Mouse (Mus musculus) limb, embryonic 10.5 days (tissue): ENCODE data around the gene Nup188. TPM values are rescaled to one million over a fixed set of nuclear protein-coding genes. Genes with fewer than 3 reads are reported as not detected.

Experiments
- DNase-seq: peaks from one replicate; pipeline ENCODE4 v3.0.0-alpha.2; 2017; ENCODE audit warnings: low spot score
- H3K27ac ChIP-seq: fragments of 300-500 bp; sonication (generic); 2 replicates; pipeline ENCODE4 v1.5.1; 2016; ENCODE audit warnings: mild to moderate bottlenecking
- H3K27me3 ChIP-seq: fragments of 300-500 bp; sonication (generic); 2 replicates; pipeline ENCODE4 v1.6.1; 2016; ENCODE audit warnings: low read depth, mild to moderate bottlenecking; ENCODE audit not compliant: poor library complexity, severe bottlenecking
- H3K36me3 ChIP-seq: fragments of 300-500 bp; sonication (generic); 2 replicates; pipeline ENCODE4 v1.6.1; 2016; ENCODE audit warnings: mild to moderate bottlenecking, moderate library complexity
- H3K4me1 ChIP-seq: fragments of 300-500 bp; sonication (generic); 2 replicates; pipeline ENCODE4 v1.6.1; 2016
- H3K4me3 ChIP-seq: fragments of 300-500 bp; sonication (generic); 2 replicates; pipeline ENCODE4 v1.5.1; 2016; ENCODE audit warnings: mild to moderate bottlenecking, moderate library complexity
- H3K9me3 ChIP-seq: fragments of 300-500 bp; sonication (generic); replicated peaks from 2 replicates; pipeline ENCODE4 v1.6.1; 2016; ENCODE audit warnings: mild to moderate bottlenecking
- WGBS: fragments of 180-500 bp; shearing (Covaris S2); methylation state at CpG from one replicate; pipeline ENCODE4 v1.1.7; 2016; 5-methylcytosine and 5-hydroxymethylcytosine counted together
- polyA plus RNA-seq: library from polyadenylated mRNA; unstranded; fragments of >200 nt; fragmentation: Nextera tagmentation; extraction: Ambion mirVana; gene quantifications from 2 replicates; pipeline ENCODE4 v1.2.1, GENCODE M21; 2016

The Nup188 gene
- polyA plus RNA-seq, 1 experiment from 2014 or later, result 74.4 TPM

DNA sequence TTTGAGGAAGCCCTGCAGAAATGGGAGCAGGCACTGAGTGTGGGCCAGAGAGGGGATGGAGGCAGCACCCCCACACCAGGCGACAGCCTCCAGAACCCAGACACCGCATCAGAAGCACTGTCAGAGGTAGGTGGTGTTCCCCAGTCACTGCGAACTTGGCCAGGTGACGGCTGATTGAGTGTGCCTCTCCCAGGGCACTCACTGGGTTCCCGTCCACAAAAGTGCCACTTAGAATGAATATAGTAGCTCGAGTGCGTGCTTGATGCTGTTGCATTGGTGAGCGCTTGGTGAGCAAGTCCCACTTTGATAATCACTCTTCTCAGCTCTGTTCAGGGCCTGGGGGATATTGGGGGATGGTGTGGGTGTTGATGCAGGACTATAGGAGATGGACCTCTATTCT, 85.3 kb downstream of the Nup188 start:
- H3K4me3 ChIP-seq, result no peak overlapping the region
- no peaks in the 10 kb centered on the region for H3K9me3 ChIP-seq
- peaks cover 98% of the 10 kb centered on the region for H3K36me3 ChIP-seq
- H3K27me3 ChIP-seq, result no peaks in the 10 kb centered on the region
- no peak overlapping the region for H3K27ac ChIP-seq
- H3K4me1 ChIP-seq, result no peaks in the 10 kb centered on the region
- no peak for DNase-seq
- WGBS, result 96% methylated on average over 8 of the region's 8 CpGs

DNA sequence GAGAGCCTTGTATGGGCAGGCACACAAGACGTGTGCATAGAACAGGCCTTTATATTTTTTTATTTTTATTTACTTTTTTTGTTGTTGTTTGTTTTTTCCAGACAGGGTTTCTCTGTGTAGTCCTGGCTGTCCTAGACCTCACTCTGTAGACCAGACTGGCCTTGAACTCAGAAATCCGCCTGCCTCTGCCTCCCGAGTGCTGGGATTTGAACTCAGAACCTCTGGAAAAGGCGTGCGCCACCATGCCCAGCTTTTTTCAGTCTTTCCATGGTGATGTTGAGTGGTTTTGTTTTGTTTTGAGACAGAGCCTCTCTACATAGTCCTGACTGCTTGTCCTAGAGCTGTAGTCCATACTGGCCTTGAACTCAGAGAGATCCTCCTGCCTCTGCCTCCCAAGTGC, 86.5 kb downstream of the Nup188 start:
- no peaks in the 10 kb centered on the region for H3K4me1 ChIP-seq
- H3K27ac ChIP-seq, result no peak overlapping the region
- H3K36me3 ChIP-seq, result peaks cover 98% of the 10 kb centered on the region
- no peaks in the 10 kb centered on the region for H3K27me3 ChIP-seq
- H3K9me3 ChIP-seq, result no peaks in the 10 kb centered on the region
- 95% methylated on average over 5 of the region's 5 CpGs for WGBS
- DNase-seq, result no peak
- no peak overlapping the region for H3K4me3 ChIP-seq

DNA sequence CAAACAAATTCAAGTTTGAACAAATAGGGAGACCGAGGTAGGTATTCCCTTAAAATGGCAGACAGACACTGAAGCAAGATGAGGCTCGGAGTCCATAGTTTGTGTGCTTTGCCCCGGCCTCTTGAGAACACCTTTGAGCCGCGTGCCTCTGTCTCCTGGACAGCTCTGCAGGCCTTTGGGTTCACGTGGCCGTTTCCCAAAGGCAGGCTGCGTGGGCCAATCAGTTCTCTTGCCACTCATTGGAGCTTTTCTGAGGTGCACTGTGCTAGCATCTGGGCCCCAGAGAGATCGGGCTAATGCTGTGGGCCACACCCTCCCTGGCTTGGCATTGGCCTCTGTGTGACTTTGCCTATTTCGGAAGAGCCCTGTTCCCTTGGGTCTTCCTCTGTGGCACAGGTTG, 89.7 kb downstream of the Nup188 start:
- no peaks in the 10 kb centered on the region for H3K9me3 ChIP-seq
- H3K36me3 ChIP-seq, result peaks cover 98% of the 10 kb centered on the region
- WGBS, result 93% methylated on average over 10 of the region's 10 CpGs
- H3K4me3 ChIP-seq, result no peak overlapping the region
- H3K27me3 ChIP-seq, result no peaks in the 10 kb centered on the region
- no peak for DNase-seq
- no peak overlapping the region for H3K27ac ChIP-seq
- H3K4me1 ChIP-seq, result no peaks in the 10 kb centered on the region

DNA sequence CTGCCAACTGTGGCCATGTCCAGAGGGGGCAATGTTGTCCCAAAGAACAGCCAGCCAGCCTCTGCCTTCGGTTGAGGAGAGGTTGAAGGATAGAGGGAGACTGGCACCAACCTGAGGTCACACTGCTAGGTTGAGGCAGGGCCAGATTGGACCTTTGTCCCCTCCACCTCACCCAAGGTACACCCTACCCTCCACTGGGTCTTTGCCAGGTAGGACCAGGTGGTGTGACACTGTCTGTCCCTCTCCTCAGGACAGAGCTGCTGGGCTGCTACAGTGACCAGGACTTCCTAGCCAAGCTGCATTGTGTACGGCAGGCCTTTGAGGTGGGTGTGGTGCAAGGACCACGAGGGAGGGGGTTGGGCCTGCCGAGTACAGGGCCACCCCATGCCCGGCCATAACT, 91.5 kb downstream of the Nup188 start:
- DNase-seq, result no peak
- no peaks in the 10 kb centered on the region for H3K9me3 ChIP-seq
- 84% methylated on average over 5 of the region's 5 CpGs for WGBS
- peaks cover 98% of the 10 kb centered on the region for H3K36me3 ChIP-seq
- no peak overlapping the region for H3K4me3 ChIP-seq
- H3K27me3 ChIP-seq, result no peaks in the 10 kb centered on the region
- H3K27ac ChIP-seq, result no peak overlapping the region
- H3K4me1 ChIP-seq, result no peaks in the 10 kb centered on the region

DNA sequence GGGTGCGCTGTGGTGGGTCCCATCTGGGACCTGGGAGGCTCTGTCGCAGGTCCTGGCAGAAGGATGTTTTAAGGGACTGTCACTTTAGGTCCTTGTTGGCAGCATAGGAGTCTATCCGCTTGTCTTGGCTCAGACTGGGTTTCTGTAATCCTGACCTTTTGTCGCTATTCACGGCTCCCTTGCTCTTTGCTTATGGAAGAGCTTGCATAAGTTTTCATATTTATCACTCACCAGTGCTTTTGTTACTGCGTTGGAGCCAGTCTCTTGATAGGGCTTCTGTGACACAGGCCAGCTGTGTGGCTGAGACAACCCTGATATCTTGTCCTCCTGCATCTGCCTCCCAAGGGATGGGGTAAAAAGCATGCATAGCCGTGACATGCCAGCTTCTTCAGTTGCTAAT, 93.1 kb downstream of the Nup188 start:
- Histone ChIP-seq H3K4me3 (no peak overlapping the region), H3K36me3 (peaks cover 98% of the 10 kb centered on the region), H3K27ac (no peak overlapping the region), H3K27me3 (no peaks in the 10 kb centered on the region), H3K9me3 (no peaks in the 10 kb centered on the region), H3K4me1 (no peaks in the 10 kb centered on the region)
- no peak for DNase-seq
- 93% methylated on average over 7 of the region's 7 CpGs for WGBS

DNA sequence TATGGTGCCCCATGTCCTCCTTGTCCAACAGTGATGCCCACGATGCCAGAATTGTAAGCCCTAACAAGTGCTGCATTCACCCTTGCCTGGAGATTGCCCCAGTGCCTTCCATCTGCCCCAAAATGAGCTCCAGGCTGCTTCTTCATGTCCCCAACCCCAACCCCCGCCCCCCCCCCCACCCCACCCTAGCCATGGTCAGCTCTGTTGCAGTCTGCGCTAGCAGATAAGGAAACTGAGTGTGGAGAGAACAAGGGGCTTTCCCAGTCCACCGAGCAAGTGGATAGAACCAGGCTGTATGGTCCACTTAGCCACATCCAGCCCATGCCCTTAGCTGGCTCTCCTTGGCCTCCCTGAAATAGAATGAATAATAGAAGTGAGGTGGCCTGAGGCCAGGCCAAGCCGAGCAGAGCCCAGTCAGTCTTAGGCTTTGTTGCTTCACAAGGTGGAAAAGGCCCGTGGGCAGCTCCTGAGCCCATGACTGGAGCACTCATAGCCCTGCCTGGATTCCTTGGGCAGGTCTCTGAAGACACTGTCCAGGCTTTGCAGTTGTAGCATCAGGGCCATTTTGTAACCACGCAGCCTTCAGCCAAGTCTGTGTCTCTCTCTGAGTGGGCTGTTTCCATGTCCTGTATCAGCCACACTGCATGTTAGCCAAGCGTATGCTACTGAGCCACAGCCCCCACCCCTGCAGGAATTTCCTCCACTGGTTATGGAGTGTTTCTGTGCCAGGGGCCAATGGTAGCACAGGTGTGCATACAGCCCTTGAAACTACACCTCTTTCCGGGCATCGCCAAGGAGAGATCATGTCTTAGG, 94.6 kb downstream of the Nup188 start:
- Histone ChIP-seq H3K4me3 (no peak overlapping the region), H3K27me3 (no peaks in the 10 kb centered on the region), H3K4me1 (no peaks in the 10 kb centered on the region), H3K36me3 (peaks cover 100% of the 10 kb centered on the region), H3K27ac (peak overlapping the region; percentile 33; the same call in 1 of the 2 replicates), H3K9me3 (no peaks in the 10 kb centered on the region)
- no peak for DNase-seq
- WGBS, result 93% methylated on average over 10 of the region's 10 CpGs

DNA sequence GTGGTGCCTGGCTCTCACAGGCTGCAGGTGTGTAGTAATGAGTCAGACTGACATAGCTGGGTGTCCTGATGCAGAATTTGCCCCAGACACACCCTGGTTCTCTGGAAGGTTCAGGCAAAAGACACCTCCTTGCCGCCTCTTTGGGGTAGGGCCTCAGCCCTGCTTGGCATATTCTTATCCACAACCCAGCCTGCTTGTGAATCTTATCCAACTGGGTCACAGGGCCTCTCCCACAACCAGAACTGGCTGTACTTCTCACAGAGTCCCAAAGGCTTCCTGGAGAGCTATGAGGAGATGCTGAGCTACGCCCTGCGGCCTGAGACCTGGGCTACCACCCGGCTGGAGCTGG, 95.2 kb downstream of the Nup188 start:
- Histone ChIP-seq H3K9me3 (no peaks in the 10 kb centered on the region), H3K27ac (no peak overlapping the region), H3K27me3 (no peaks in the 10 kb centered on the region), H3K36me3 (peaks cover 95% of the 10 kb centered on the region), H3K4me1 (no peaks in the 10 kb centered on the region), H3K4me3 (no peak overlapping the region)
- no peak for DNase-seq
- WGBS, result 95% methylated on average over 4 of the region's 4 CpGs

DNA sequence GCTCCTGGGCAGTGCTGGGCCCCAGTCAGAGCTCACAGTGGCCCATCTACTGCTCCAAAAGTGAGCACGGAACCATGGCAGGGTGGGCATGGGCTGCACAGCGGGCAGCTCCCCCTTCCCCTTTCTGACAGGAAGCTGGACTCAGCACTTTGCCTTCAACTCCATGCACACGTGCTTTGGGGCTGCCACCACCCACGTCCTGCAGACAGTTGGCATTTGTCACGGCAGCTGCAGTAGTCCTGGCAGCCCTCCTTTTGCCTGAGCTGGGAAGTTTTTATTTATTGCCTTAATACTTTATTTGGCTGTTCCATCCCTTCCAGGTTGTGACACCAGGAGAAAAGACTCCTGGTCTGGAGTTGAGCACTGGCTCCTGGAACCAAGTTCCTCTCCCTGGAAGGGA, 98.6 kb downstream of the Nup188 start:
- DNase-seq, result no peak
- 90% methylated on average over 5 of the region's 5 CpGs for WGBS
- Histone ChIP-seq H3K4me1 (no peaks in the 10 kb centered on the region), H3K27me3 (no peaks in the 10 kb centered on the region), H3K9me3 (no peaks in the 10 kb centered on the region), H3K36me3 (peaks cover 60% of the 10 kb centered on the region), H3K27ac (no peak overlapping the region), H3K4me3 (no peak overlapping the region)

DNA sequence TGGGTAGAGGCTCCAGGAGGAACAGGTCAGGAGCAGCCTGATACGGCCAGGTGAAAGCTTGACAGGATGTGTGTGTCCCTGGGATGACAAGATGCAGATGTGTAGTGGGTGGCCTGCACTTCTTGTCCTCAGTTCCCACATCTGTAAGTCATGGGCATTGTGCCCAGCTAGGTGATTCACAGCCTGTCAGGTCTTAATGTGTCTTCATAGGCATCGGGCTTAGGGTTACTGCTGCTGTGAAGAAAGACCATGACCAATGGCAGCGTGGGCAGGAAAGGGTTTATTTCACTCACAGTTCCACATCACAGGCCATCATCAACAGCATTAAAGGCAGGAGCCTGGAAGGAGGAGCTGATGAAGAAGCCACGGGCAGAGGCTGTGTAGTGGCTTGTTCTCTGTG, 99.4 kb downstream of the Nup188 start:
- Histone ChIP-seq H3K4me1 (no peaks in the 10 kb centered on the region), H3K36me3 (peaks cover 52% of the 10 kb centered on the region), H3K9me3 (no peaks in the 10 kb centered on the region), H3K27ac (no peak overlapping the region), H3K27me3 (no peaks in the 10 kb centered on the region), H3K4me3 (no peak overlapping the region)
- no peak for DNase-seq
- 92% methylated on average over 4 of the region's 4 CpGs for WGBS

DNA sequence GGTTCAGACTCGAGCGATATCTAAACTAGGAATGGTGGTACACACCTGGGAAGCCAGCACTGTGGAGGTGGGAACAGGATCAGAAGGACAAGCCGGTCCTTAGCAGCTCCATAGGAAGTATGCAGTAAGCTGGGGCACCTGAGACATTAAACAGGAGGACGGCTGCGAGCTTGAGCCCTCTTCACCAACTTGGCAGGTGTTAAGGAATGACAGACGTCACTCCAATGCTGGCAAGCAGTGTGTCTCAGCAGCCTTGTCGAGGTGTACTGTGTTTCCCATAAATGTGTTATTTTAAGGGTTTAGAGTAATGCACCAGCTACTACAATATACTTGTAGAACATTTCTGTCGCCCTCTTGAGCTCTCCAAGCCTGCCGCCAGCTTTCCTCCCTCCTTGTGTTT, 100.7 kb downstream of the Nup188 start:
- no peak for DNase-seq
- Histone ChIP-seq H3K4me3 (no peak overlapping the region), H3K27me3 (no peaks in the 10 kb centered on the region), H3K4me1 (peaks cover 3% of the 10 kb centered on the region; the same call in 1 of the 2 replicates), H3K36me3 (peaks cover 39% of the 10 kb centered on the region), H3K9me3 (no peaks in the 10 kb centered on the region), H3K27ac (no peak overlapping the region)
- WGBS, result 87% methylated on average over 9 of the region's 9 CpGs

DNA sequence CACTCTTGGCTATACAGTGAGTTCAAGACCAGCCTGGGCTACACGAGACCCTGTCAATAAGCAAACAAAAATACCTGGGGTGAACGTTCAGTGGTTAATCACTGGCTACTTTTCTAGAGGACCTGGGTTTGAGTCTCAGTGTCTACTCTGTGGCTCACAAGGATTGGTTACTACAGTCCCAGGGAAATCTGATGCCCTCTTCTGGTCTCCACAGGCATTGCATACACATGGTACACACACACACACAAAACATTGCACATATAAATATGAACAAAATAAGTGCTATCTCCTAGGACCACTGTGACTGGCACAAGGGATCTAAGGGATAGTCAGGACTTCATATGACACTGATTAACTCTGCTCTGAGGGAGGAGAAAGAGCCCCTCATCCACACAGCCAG, 102.8 kb downstream of the Nup188 start:
- 89% methylated on average over 2 of the region's 2 CpGs for WGBS
- H3K9me3 ChIP-seq, result no peaks in the 10 kb centered on the region
- H3K4me1 ChIP-seq, result peaks cover 14% of the 10 kb centered on the region

DNA sequence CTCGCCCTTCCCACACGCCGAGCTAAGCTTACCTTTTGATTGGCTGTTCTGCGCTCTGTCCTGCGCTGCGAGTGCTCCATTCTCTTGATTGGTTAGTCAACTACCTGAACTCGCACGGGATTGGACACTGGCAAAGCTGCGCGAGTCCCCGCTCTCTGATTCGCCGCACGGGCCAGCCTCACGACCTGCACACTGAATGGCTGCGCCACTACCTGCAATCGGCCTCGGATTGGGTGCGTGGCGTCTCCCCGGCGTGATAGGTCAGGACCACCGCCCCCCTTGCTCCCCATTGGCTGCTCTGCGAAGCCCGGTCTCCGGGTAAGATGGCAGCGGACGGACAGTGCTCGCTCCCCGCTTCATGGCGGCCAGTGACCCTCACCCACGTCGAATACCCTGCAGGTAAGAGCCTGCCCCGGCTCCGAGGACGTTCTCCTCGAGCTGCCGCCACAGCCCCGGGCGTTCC, 105.9 kb downstream of the Nup188 start, which contains the start of gene Dolpp1:
Gene Dolpp1 (plus strand): TSS at position 141 of the 463 bp plus-strand sequence.
- H3K9me3 ChIP-seq, result no peaks in the 10 kb centered on the region
- peak within 1 kb of the TSS; percentile 85 for H3K27ac ChIP-seq
- H3K4me3 ChIP-seq, result peak within 1 kb of the TSS; percentile 80
- DNase-seq, result peak; percentile 97
- peaks cover 21% of the 10 kb centered on the region for H3K36me3 ChIP-seq
- WGBS, result under 1% methylated on average over 40 of the region's 40 CpGs
- H3K4me1 ChIP-seq, result peaks cover 20% of the 10 kb centered on the region
- no peaks in the 10 kb centered on the region for H3K27me3 ChIP-seq

More for the DNA sequence above, 102.8 kb downstream of the Nup188 start:
- Histone ChIP-seq H3K27ac (no peak overlapping the region), H3K27me3 (no peaks in the 10 kb centered on the region), H3K4me3 (no peak overlapping the region), H3K36me3 (peaks cover 18% of the 10 kb centered on the region)
- no peak for DNase-seq

DNA sequence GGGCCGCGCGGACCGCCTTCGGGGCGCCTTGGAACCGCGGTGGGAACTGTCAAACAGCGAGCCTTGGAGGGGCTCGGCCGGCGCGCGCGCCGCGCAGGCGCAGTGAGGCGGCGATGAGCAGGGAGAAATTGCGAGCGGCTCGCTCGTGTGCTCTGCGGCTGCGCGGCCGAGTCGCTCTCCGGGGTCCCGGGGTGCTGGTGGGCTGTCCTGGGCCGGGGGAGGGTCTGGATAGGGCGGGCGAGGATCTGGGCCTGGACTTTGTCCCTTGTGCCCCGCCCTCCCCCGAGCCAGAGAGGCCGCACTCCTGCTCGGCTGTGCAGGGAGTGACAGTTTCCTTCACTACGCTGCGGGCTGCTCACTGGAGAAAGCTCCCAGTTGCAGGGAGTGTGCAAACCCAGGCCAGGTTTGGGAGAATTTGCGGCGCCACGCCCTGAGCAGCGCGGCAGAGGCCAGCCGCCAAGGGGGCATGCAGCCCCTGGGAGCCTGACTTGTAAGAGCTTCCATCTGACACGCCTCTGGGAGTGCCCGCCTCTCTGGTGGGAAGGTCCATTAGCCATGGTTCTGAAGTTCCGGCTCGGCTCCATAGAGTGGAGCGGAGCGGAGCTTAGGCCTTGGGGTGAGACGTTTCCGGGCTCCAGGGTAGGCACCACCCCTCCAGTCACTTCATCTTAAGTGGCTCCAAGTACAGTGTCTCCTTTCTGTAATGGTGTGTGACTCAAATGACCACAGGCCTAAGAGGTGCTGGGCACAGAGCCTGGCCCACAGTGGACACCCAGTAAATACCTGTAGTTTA, 106.6 kb downstream of the Nup188 start:
- no peaks in the 10 kb centered on the region for H3K27me3 ChIP-seq
- peak overlapping the region; percentile 80 for H3K4me3 ChIP-seq
- no peaks in the 10 kb centered on the region for H3K9me3 ChIP-seq
- peak; percentile 92 for DNase-seq
- H3K36me3 ChIP-seq, result peaks cover 27% of the 10 kb centered on the region
- WGBS, result 1% methylated on average over 54 of the region's 54 CpGs
- H3K27ac ChIP-seq, result peak overlapping the region; percentile 85
- peaks cover 20% of the 10 kb centered on the region for H3K4me1 ChIP-seq
